Mouse (Mus musculus): Measurements from ENCODE around the gene Kcnv2. TPM values are rescaled to one million over a fixed set of nuclear protein-coding genes. Genes with fewer than 3 reads are reported as not detected.

The Kcnv2 gene
- total RNA-seq (2021): under 1 TPM in 1 of 2 experiments, not detected in 1; 0.07 TPM
- long read RNA-seq, experiment 1: 0 reads
- long read RNA-seq, experiment 2: 0 reads

- no peak for DNase-seq (ENCODE audit: low spot score in 2 of 2)
These were observed at the start of gene Kcnv2 for GRCm38 (mm10) chr19:27322281-27322680. Gene Kcnv2 (plus strand): TSS chr19:27322588.

- no peak for DNase-seq (ENCODE audit: low spot score in 2 of 2)
These were observed 49.0 kb upstream of the Kcnv2 start for GRCm38 (mm10) chr19:27273385-27273784.

- DNase-seq (ENCODE audit: low spot score in 2 of 2): no peak
These were observed 48.0 kb upstream of the Kcnv2 start for GRCm38 (mm10) chr19:27274382-27274781.

- DNase-seq (ENCODE audit: low spot score in 2 of 2): no peak
These were observed 43.2 kb upstream of the Kcnv2 start for GRCm38 (mm10) chr19:27279174-27279573.

GRCm38 (mm10) chr19:27310039-27310438 lies 12.3 kb upstream of the Kcnv2 start:
- DNase-seq (ENCODE audit: low spot score in 2 of 2): no peak

GRCm38 (mm10) chr19:27311311-27311710 lies 11.1 kb upstream of the Kcnv2 start:
- DNase-seq (ENCODE audit: low spot score in 2 of 2): no peak

GRCm38 (mm10) chr19:27312266-27313079 lies 9.9 kb upstream of the Kcnv2 start:
- peak; percentile 34 to 53 for DNase-seq (ENCODE audit: low spot score in 2 of 2)

- no peak for DNase-seq (ENCODE audit: low spot score in 2 of 2)
These were observed 9.3 kb upstream of the Kcnv2 start for GRCm38 (mm10) chr19:27313080-27313413.

- no peak for DNase-seq (ENCODE audit: low spot score in 2 of 2)
These were observed 5.8 kb upstream of the Kcnv2 start for GRCm38 (mm10) chr19:27316313-27317258.

- no peak for DNase-seq (ENCODE audit: low spot score in 2 of 2)
These were observed 5.1 kb upstream of the Kcnv2 start for GRCm38 (mm10) chr19:27317337-27317736.

- no peak for DNase-seq (ENCODE audit: low spot score in 2 of 2)
These were observed 681 bp downstream of the Kcnv2 start for GRCm38 (mm10) chr19:27322911-27323627.

GRCm38 (mm10) chr19:27325558-27325957 lies 3.2 kb downstream of the Kcnv2 start:
- no peak for DNase-seq (ENCODE audit: low spot score in 2 of 2)

GRCm38 (mm10) chr19:27327569-27327968 lies 5.2 kb downstream of the Kcnv2 start:
- DNase-seq (ENCODE audit: low spot score in 2 of 2): no peak

GRCm38 (mm10) chr19:27328166-27328565 lies 5.8 kb downstream of the Kcnv2 start:
- DNase-seq (ENCODE audit: low spot score in 2 of 2): no peak

- DNase-seq (ENCODE audit: low spot score in 2 of 2): no peak
These were observed 6.3 kb downstream of the Kcnv2 start for GRCm38 (mm10) chr19:27328644-27329043.

- no peak for DNase-seq (ENCODE audit: low spot score in 2 of 2)
These were observed 9.9 kb downstream of the Kcnv2 start for GRCm38 (mm10) chr19:27332207-27332794.

GRCm38 (mm10) chr19:27336126-27336917 lies 13.9 kb downstream of the Kcnv2 start:
- DNase-seq (ENCODE audit: low spot score in 2 of 2): no peak

- DNase-seq (ENCODE audit: low spot score in 2 of 2): no peak
These were observed 24.1 kb downstream of the Kcnv2 start for GRCm38 (mm10) chr19:27346501-27346900.

- no peak for DNase-seq (ENCODE audit: low spot score in 2 of 2)
These were observed 29.3 kb downstream of the Kcnv2 start for GRCm38 (mm10) chr19:27351700-27352099.

- no peak for DNase-seq (ENCODE audit: low spot score in 2 of 2)
These were observed 38.0 kb downstream of the Kcnv2 start for GRCm38 (mm10) chr19:27360381-27360780.

Measured in adrenal gland, adult 18-20 months (tissue).